Mouse (Mus musculus): ENCODE measurements around the gene Myom1. TPM values are rescaled to one million over a fixed set of nuclear protein-coding genes. Genes with fewer than 3 reads are reported as not detected.

The Myom1 gene
- polyA plus RNA-seq, 1 experiment, result 110 TPM

DNA sequence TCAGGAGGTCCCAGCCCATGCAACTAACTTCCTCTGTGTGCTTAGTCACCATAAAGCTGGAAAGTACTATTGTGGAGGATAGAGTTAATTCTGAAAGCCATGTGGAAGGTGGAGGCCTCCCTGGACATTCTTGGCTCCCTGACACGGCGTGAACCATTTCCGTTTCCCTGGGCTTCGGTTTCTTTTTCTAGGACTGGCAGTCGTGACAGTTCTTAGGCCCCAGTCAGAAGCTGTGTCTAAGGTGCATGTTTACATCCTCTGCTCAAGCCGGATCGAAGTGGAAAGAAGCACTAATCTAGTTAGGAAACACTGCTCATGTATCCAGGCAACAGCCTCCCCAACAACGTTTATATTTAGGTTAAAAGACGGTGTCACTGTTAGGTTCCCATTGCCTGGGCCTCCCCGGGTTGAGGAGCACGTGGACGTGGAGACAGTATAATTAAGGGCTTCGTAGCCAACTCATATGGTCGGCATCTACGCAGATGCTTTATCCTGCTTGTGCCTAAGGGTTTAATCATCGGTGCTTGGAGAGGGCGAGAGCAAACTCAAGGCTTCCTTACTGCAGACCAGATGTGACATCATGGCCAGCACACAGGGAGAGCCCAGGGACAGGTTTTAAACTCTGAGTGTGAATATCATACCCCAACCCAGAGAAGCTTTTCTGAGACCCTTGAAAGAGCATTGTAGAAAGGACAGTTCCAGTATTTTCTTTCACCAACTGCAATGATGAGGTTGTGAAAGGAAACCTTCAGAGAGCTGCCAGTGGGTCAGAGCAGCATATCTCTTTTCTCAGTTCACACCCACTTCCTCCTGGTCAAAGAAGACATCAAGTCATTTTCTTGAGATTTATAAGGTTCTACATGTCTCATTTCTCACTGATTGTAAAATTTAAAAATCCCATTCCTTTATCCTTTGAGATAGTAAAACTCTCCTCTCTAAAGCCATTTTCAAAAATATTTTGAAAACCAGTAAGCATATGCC, 100.4 kb downstream of the Myom1 start:
- no peak for DNase-seq (ENCODE audit: low spot score)

GRCm38 (mm10) chr17:71105297-71105696, 102.9 kb downstream of the Myom1 start:
- DNase-seq (ENCODE audit: low spot score), result no peak

DNA sequence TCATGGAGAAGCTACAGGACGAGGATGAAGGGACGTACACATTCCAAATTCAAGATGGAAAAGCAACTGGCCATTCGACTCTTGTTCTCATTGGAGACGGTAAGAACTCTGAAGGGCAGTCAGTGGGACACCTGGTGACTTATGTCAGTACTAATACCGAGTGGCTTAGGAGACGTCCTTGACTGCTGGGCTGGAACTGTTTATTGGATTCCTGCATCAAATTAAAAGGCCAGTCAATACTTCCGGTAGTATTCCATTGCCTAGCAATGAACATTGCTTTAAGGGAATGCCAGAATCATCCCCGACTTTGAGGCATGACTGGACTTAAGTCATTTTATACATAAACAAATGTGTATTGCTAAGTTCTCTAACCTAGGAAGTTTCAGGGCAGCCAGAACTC, 103.8 kb downstream of the Myom1 start:
- no peak for DNase-seq (ENCODE audit: low spot score)

DNA sequence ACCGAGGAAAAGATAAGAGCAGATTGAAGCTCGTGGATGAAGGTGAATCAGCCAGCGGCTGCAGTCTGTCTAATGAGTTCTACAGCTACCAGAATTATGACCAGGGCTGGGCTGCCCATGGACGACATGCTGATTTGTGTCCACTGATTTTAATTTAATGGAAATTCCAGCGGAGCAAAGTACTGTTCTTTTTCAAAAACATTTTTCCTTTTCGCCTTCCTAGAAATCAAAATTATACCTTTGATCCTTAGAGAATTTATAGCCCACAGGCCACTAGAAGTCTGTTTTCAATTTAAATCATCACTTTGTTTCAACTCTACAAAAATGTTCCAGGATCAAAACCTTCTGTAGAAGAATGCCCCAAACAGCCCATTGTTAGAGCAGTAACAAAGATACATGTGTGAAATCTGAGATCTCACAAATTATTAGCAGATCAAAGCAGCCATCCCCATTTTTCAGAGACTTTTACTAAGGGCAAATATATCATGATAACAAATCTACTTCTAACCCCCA, 108.4 kb downstream of the Myom1 start:
- DNase-seq (ENCODE audit: low spot score), result no peak

- DNase-seq (ENCODE audit: low spot score), result no peak
Measured at GRCm38 (mm10) chr17:71112689-71113088, 110.3 kb downstream of the Myom1 start.

- DNase-seq (ENCODE audit: low spot score), result no peak
Measured at GRCm38 (mm10) chr17:71114282-71114681, 111.8 kb downstream of the Myom1 start.

DNA sequence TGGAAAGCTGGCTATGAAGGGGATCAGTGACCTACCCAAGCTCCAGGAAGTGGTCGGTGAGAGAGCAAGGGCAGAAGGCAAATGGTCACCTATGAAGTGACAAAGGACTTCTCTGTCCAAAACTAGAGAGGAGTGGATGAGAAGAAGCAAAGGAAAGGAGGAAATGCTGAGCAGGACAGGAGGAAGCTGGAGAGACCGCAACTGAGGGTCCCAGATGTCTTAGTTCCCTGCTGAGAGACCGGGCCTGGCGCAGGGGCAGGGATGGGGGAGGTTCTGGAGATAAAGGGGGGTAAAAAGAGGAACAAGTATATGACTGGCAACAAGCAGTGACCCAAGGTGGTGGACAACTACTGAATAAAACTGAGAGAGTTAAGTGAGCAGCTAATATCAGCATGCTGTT, 115.5 kb downstream of the Myom1 start:
- no peak for DNase-seq (ENCODE audit: low spot score)

DNA sequence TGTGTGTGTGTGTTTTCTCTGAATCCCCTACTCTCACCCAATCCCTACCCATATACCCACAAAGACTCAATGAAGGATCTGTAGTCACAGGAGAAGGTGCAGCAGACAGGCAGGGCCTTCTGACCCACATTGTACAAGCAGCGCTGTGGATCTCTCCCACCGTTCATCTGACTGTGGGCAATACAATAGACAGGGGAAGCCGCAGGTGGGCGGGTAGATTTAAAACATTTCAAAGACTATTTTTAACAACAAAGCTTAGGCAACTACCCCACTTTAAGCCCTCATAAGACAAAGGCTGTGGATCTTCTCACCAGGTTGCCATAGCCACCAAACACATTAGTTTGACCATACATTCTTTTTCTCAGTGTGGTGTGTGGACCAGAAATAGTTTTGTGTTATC, 116.2 kb downstream of the Myom1 start:
- no peak for DNase-seq (ENCODE audit: low spot score)

DNA sequence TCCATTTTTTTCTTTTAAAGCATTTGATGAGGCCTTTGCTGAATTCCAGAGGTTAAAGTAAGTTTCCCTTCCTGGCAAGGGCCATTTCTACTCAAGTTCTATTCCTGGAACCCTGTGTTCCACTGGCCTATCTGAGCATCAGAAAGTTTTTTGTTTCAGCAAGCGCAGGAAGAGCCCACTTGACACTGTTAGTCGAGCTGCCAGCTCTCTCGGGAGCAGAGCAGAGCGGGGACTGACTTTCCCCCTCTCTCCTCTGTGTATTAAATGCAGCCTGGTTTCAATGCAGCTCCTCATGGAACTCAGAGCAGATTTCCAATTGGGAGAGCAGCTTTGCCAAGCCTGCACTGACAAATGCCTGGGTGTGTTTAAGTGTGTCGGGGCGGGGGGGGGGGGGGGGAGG, 118.2 kb downstream of the Myom1 start:
- DNase-seq (ENCODE audit: low spot score), result no peak

- no peak for DNase-seq (ENCODE audit: low spot score)
Measured at GRCm38 (mm10) chr17:71124061-71124670, 121.7 kb downstream of the Myom1 start.

GRCm38 (mm10) chr17:71124674-71125073, 122.2 kb downstream of the Myom1 start:
- no peak for DNase-seq (ENCODE audit: low spot score)

DNA sequence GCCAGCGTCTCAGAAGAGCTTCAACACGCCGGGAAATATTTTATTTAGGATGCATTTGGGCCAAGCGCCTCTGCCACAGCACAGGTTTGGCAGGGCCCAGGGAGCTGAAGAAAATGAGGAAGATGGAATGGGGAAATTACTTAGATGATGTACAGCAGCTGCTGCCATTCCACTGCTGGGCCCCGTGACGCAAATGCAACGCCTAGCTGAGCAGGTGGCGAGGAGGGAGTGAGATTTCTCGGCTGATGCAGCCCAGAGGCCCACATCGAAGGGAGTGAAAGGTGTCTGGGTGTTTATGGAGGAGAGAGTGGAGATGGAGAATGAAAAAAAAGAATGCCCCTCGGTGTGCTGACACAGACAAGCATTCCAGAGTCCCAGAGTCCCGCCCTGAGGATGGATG, 123.1 kb downstream of the Myom1 start:
- no peak for DNase-seq (ENCODE audit: low spot score)

GRCm38 (mm10) chr17:71126001-71126400, 123.6 kb downstream of the Myom1 start:
- DNase-seq (ENCODE audit: low spot score), result no peak

- no peak for DNase-seq (ENCODE audit: low spot score)
Measured at GRCm38 (mm10) chr17:71127464-71128110, 125.2 kb downstream of the Myom1 start.

- DNase-seq (ENCODE audit: low spot score), result no peak
Measured at GRCm38 (mm10) chr17:71129489-71130261, 127.2 kb downstream of the Myom1 start.

DNA sequence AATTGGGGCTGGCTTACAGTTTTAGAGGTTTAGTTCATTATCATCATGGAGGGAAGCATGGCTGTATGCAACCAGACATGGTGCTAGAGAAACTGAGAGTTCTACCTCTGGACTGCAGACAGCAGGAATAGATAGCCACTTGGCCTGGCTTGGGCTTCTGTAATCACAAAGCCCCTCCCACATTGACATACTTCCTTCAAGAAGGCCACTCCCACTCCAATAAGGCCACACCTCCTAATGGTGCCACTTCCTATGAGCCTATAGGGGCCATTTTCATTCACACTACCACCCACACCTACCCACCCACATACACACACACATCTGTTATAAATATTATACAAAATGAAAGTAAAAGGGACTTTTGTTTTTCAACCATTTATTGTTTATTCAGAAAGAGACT, 129.8 kb downstream of the Myom1 start:
- no peak for DNase-seq (ENCODE audit: low spot score)

- no peak for DNase-seq (ENCODE audit: low spot score)
Measured at GRCm38 (mm10) chr17:71132856-71133439, 130.5 kb downstream of the Myom1 start.

DNA sequence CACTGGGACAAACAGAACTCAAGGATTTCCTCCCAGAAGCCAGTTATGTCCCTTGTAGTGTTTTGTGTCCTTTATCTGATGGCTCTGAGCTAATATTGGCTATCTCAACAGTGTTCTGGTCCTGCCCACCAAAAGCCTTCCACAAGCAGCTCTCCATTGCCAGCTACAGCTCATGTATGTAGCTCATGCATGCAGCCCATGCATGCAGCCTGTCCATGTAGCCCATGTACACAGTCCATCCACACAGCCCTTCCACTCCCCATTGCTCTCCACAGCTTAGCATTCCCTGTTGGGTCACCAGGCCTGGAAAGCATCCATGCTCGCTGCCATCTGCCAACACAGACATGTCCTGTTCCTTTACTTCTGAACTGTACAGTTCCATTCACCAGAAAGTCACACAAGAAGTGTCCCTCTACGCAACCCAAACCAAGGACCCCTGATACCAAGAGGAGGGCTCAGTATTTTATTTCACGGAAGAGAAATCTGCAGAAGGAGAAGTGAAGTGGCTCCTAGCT, 132.1 kb downstream of the Myom1 start:
- no peak for DNase-seq (ENCODE audit: low spot score)

DNA sequence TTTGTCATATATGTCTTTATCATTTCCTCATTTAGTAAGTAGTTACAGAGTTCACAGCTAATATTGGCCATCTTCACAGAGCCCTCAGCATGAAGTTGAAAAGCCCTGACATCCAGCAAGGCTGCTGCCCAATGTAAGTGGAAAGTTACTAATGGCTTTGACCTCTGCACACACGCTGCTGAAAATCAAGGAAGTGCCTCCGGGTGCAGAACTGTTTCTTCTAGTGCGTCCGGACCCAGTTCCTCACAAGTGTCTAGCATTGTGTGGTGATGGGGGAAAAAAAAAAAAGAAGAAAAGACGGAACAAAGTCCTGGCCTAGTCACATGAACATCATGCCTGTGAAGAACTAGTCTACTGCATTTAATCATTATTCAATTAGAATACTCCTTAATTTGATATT, 132.7 kb downstream of the Myom1 start:
- DNase-seq (ENCODE audit: low spot score), result no peak

- DNase-seq (ENCODE audit: low spot score), result no peak
Measured at GRCm38 (mm10) chr17:71135866-71136265, 133.4 kb downstream of the Myom1 start.
